8 mouse cellular contexts compared by ENCODE assay signal in genomic region chr8:121850436-121850820, GRCm38 (mm10). TPM values are rescaled to one million over a fixed set of nuclear protein-coding genes. Genes with fewer than 3 reads are reported as not detected.
A peak's percentile ranks its signal among the peaks of the same experiment; 100 is the strongest.
DNase-seq lines count a peak whose midpoint lies in the region; ATAC-seq and TF ChIP-seq lines count a peak whose summit lies in the region.

No protein-coding gene starts in this region.

- in situ Hi-C loops in ES-E14 (cut with MboI; ENCODE audit: low sequenced_read_pairs in 2 of 2, unreplicated experiment in 2 of 2), result loop anchor here in 1 of 2 experiments (10.0 kb wide), 1 partner anchor 64 kb away; no protein-coding TSS in a partner anchor

- WGBS in heart, embryonic 13.5 days, result 43% methylated on average over 12 of the region's 12 CpGs
- 39% methylated on average over 12 of the region's 12 CpGs for WGBS in forebrain, embryonic 16.5 days
- WGBS in macrophage (ENCODE audit: missing documents), result 52% methylated on average over 10 of the region's 12 CpGs

- peak overlapping the region; percentile 38; the same call in 1 of the 2 replicates for H3K4me3 ChIP-seq in heart, embryonic 13.5 days
- H3K4me3 ChIP-seq in ES-E14 (ENCODE audit: insufficient read depth in 1 of 2, low read depth in 1 of 2, low read length in 2 of 2, poor library complexity in 1 of 2, severe bottlenecking in 1 of 2), result peak overlapping the region; percentile 26 to 43; a peak in 3 of 4 replicates
- H3K4me3 ChIP-seq in forebrain, embryonic 16.5 days (replicated peaks; ENCODE audit: low read length), result no peak overlapping the region
- no peak overlapping the region for H3K4me3 ChIP-seq in macrophage (ENCODE audit: inconsistent target)

- H3K79me2 ChIP-seq in macrophage (ENCODE audit: inconsistent target), result no peaks in the 10 kb centered on the region

- no peaks in the 10 kb centered on the region for H3K36me3 ChIP-seq in heart, embryonic 13.5 days
- H3K36me3 ChIP-seq in ES-E14 (ENCODE audit: control insufficient read depth, insufficient read depth, low read length, poor library complexity, severe bottlenecking), result no peaks in the 10 kb centered on the region
- no peaks in the 10 kb centered on the region for H3K36me3 ChIP-seq in forebrain, embryonic 16.5 days (ENCODE audit: control insufficient read depth, insufficient read depth)
- H3K36me3 ChIP-seq in macrophage (ENCODE audit: inconsistent target), result no peaks in the 10 kb centered on the region

- DNase-seq in heart, adult 9 months (ENCODE audit: low spot score in 2 of 2), result no peak
- DNase-seq in ES-E14 (ENCODE audit: low read depth, low spot score), result no peak
- DNase-seq in frontal cortex, postnatal 36 days (ENCODE audit: low spot score in 2 of 2), result no peak
- DNase-seq in ovary, postnatal 14 days (ENCODE audit: low spot score), result no peak
- no peak for DNase-seq in urinary bladder, postnatal 25 days (ENCODE audit: low spot score)

- H3K27me3 ChIP-seq in heart, embryonic 13.5 days (replicated peaks), result peaks cover 21% of the 10 kb centered on the region
- H3K27me3 ChIP-seq in forebrain, embryonic 16.5 days (replicated peaks; ENCODE audit: control insufficient read depth, insufficient read depth, low read length), result no peaks in the 10 kb centered on the region

- ATAC-seq in heart, embryonic 13.5 days (ENCODE audit: extremely low read depth, insufficient number of reproducible peaks, low FRiP score, low TSS enrichment), result no peak
- no peak for ATAC-seq in forebrain, embryonic 16.5 days

- no peaks in the 10 kb centered on the region for H3K9me3 ChIP-seq in heart, embryonic 13.5 days
- no peaks in the 10 kb centered on the region for H3K9me3 ChIP-seq in ES-E14 (ENCODE audit: control insufficient read depth, insufficient read depth, low read depth, low read length)
- H3K9me3 ChIP-seq in forebrain, embryonic 16.5 days (ENCODE audit: control insufficient read depth, low read length), result no peaks in the 10 kb centered on the region

- H3K27ac ChIP-seq in heart, embryonic 13.5 days (replicated peaks), result no peak overlapping the region
- H3K27ac ChIP-seq in ES-E14 (ENCODE audit: insufficient read depth, low read depth, low read length, poor library complexity, severe bottlenecking) (peak overlapping the region; percentile 61; the same call in 1 of the 2 replicates), macrophage (peak overlapping the region; percentile 59)
- no peak overlapping the region for H3K27ac ChIP-seq in forebrain, embryonic 16.5 days (ENCODE audit: low read length)

- peaks cover 34% of the 10 kb centered on the region for H3K4me1 ChIP-seq in heart, embryonic 13.5 days
- H3K4me1 ChIP-seq in ES-E14 (ENCODE audit: control insufficient read depth in 2 of 2, insufficient read depth in 2 of 2, low read length in 2 of 2, poor library complexity in 1 of 2), result peaks cover 7 to 15% of the 10 kb centered on the region in 2 experiments; a peak in 3 of 4 replicates
- peaks cover 9% of the 10 kb centered on the region for H3K4me1 ChIP-seq in forebrain, embryonic 16.5 days (replicated peaks; ENCODE audit: control insufficient read depth, insufficient read depth, low read length)

- H3K4me2 ChIP-seq in heart, embryonic 13.5 days, result peak overlapping the region; percentile 70
- peak overlapping the region; percentile 48; the same call in 1 of the 2 replicates for H3K4me2 ChIP-seq in forebrain, embryonic 16.5 days (ENCODE audit: low read length)

- H3K9ac ChIP-seq in heart, embryonic 13.5 days, result peak overlapping the region; percentile 78
- peak overlapping the region; percentile 78 for H3K9ac ChIP-seq in ES-E14 (ENCODE audit: insufficient read depth, low read depth, low read length, poor library complexity, severe bottlenecking)
- H3K9ac ChIP-seq in forebrain, embryonic 16.5 days (replicated peaks; ENCODE audit: low read depth, low read length), result no peak overlapping the region

TF ChIP-seq in ES-E14, 5 proteins besides CTCF, POLR2A, EP300 and RAD21:
- TF ChIP-seq CHD2 (IDR thresholded peaks at IDR 0.05; ENCODE audit: low read depth, low read length) (no peak), ZNF384 (IDR thresholded peaks at IDR 0.05; ENCODE audit: low read depth, low read length) (0 out of 2 replicates have a peak, but pooled peaks have one; percentile 2)

RNA-seq across cellular contexts. Expression of gene Klhdc4, which starts 21.1 kb away (rescaled TPM):
- 25.7 and 26.8 TPM in 2 replicates for polyA plus RNA-seq in heart, embryonic 13.5 days (2015; fragmentation: Nextera tagmentation; extraction: Ambion mirVana)
- total RNA-seq in ES-E14 (2012; rRNA removed), result 65.9 and 84.3 TPM in 2 replicates
- polyA plus RNA-seq in forebrain, embryonic 16.5 days (2015; fragmentation: Nextera tagmentation; extraction: Ambion mirVana), result 45.8 and 51.5 TPM in 2 replicates
- 100 to 1,000 TPM in 5 of 26 experiments, 10 to 100 TPM in 21; 47.6 to 117 (median 79.4) TPM for total RNA-seq in macrophage (2018; cell fraction: chromatin; rRNA removed)
- 10 to 100 TPM; 13.0 to 21.1 (median 16.5) TPM for total RNA-seq in macrophage (2018; cell fraction: cytosol; rRNA removed)
- total RNA-seq in macrophage (2018; cell fraction: nucleus; rRNA removed), result 10 to 100 TPM; 21.1 to 54.6 (median 37.3) TPM
- polyA plus RNA-seq in macrophage (2018), result 18.7 to 27.6 TPM (median 19.1 TPM) in 3 replicates

RNA-seq across cellular contexts. Expression of gene Slc7a5, which starts 57.1 kb away (rescaled TPM):
- polyA plus RNA-seq in heart, embryonic 13.5 days (2015; fragmentation: Nextera tagmentation; extraction: Ambion mirVana), result 16.1 and 17.3 TPM in 2 replicates
- 173 and 307 TPM in 2 replicates for total RNA-seq in ES-E14 (2012; rRNA removed)
- polyA plus RNA-seq in forebrain, embryonic 16.5 days (2015; fragmentation: Nextera tagmentation; extraction: Ambion mirVana), result 44.1 and 47.5 TPM in 2 replicates
- 10 to 100 TPM in 1 of 26 experiments, 1 to 10 TPM in 16, under 1 TPM in 9; 0.33 to 13.6 (median 1.9) TPM for total RNA-seq in macrophage (2018; cell fraction: chromatin; rRNA removed)
- 10 to 100 TPM in 7 of 26 experiments, 1 to 10 TPM in 19; 1.6 to 16.3 (median 5.1) TPM for total RNA-seq in macrophage (2018; cell fraction: cytosol; rRNA removed)
- 10 to 100 TPM in 10 of 26 experiments, 1 to 10 TPM in 16; 1.1 to 18.7 (median 9.2) TPM for total RNA-seq in macrophage (2018; cell fraction: nucleus; rRNA removed)
- polyA plus RNA-seq in macrophage (2018), result 0.98 to 9.9 TPM (median 1.2 TPM) in 3 replicates

Comparison
In these comparisons a context has a peak if more than half of its experiments do, and no peak if none do; other contexts are left out.
1. H3K27ac ChIP-seq: peak in ES-E14 (single experiment) and macrophage (single experiment); none in heart, embryonic 13.5 days (single experiment) and forebrain, embryonic 16.5 days (single experiment).
2. H3K4me3 ChIP-seq: peak in heart, embryonic 13.5 days (single experiment) and ES-E14 (2 of 2); none in forebrain, embryonic 16.5 days (single experiment) and macrophage (single experiment).